Mouse (Mus musculus): ENCODE measurements around the gene Vps35l.

DNA sequence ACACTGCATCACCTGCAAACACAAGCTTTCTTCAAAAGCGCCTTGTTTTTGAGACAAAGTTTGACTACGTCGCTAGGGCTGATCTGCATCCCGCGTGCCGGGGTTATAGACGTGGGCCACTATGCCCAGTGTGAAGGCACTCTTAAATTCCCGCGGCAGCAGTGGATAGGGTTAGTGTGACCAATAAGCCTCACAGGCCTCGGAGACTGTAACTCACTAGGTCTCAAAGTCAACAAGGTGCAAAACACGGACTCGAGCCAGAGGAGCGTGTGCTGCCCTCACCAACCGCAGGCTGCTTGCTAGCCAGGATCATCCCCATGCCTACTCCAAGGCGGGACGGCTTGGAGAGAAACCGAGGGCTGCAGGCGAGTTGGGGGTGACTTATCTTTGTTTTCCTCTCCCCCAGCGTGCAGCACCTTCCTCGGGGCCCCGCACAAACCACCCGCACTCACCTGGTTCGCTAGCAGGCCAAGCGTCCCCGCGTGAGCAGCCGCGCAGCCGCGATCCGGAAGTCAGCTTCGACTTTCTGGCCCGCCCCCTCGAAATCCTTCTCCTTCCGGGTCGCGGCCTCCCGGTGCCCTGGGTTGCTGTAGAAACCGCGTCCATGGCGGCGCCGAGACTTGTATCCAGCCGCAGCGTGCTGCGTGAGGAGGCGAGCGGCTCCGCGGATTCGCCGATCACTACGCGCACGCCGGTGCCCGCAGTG, 115.3 kb downstream of the Vps35l start, which contains the start of gene Iqck:
- no peak for TF ChIP-seq CTCF (IDR thresholded peaks at IDR 0.05; ENCODE audit: control insufficient read depth, insufficient read depth, low read length)
- TF ChIP-seq POLR2A (IDR thresholded peaks at IDR 0.05; ENCODE audit: borderline replicate concordance, control insufficient read depth, low read depth, low read length), result peak; percentile 51; the same call in 1 of the 2 replicates
